Mouse (Mus musculus) heart, embryonic 12.5 days (tissue): Measurements from ENCODE around the gene Spsb1. TPM values are rescaled to one million over a fixed set of nuclear protein-coding genes. Genes with fewer than 3 reads are reported as not detected.

Experiments
- ATAC-seq: fragments of 200-750 bp; cut with Nextera tagmentation; 2 replicates; pipeline ENCODE4 v1.8.0; 2017; ENCODE audit warnings: moderate TSS enrichment, moderate library complexity; ENCODE audit not compliant: insufficient number of reproducible peaks, low FRiP score
- H3K27ac ChIP-seq: fragments of 300-500 bp; sonication (generic); 2 replicates; pipeline ENCODE4 v1.5.1; 2016; ENCODE audit warnings: mild to moderate bottlenecking, moderate library complexity; ENCODE audit not compliant: poor library complexity, severe bottlenecking
- H3K27me3 ChIP-seq: fragments of 300-500 bp; sonication (generic); replicated peaks from 2 replicates; pipeline ENCODE4 v1.6.1; 2016; ENCODE audit warnings: mild to moderate bottlenecking, moderate library complexity
- H3K36me3 ChIP-seq: fragments of 300-500 bp; sonication (generic); 2 replicates; pipeline ENCODE4 v1.6.1; 2016; ENCODE audit warnings: mild to moderate bottlenecking, moderate library complexity
- H3K4me1 ChIP-seq: fragments of 300-500 bp; sonication (generic); replicated peaks from 2 replicates; pipeline ENCODE4 v1.6.1; 2016; ENCODE audit warnings: mild to moderate bottlenecking
- H3K4me2 ChIP-seq: fragments of 300-500 bp; sonication (generic); 2 replicates; pipeline ENCODE4 v1.6.1; 2016; ENCODE audit warnings: mild to moderate bottlenecking, moderate library complexity
- H3K4me3 ChIP-seq: fragments of 300-500 bp; sonication (generic); 2 replicates; pipeline ENCODE4 v1.5.1; 2016; ENCODE audit warnings: mild to moderate bottlenecking
- H3K9ac ChIP-seq: fragments of 300-500 bp; sonication (generic); 2 replicates; pipeline ENCODE4 v1.6.1; 2016; ENCODE audit warnings: mild to moderate bottlenecking, moderate library complexity
- H3K9me3 ChIP-seq: fragments of 300-500 bp; sonication (generic); replicated peaks from 2 replicates; pipeline ENCODE4 v1.6.1; 2016; ENCODE audit warnings: mild to moderate bottlenecking, moderate library complexity
- WGBS: fragments of 180-500 bp; shearing (Covaris S2); methylation state at CpG from one replicate; pipeline ENCODE4 v1.1.7; 2016; 5-methylcytosine and 5-hydroxymethylcytosine counted together
- polyA plus RNA-seq: library from polyadenylated mRNA; unstranded; fragments of >200 nt; fragmentation: Nextera tagmentation; extraction: Ambion mirVana; gene quantifications from 2 replicates; pipeline ENCODE4 v1.2.1, GENCODE M21; 2016

Spsb1 gene
- polyA plus RNA-seq, 1 experiment from 2014 or later: 5.4 TPM

GRCm38 (mm10) chr4:149868725-149869124 lies 86.1 kb downstream of the Spsb1 start:
- WGBS: 67% methylated on average over 14 of the region's 14 CpGs
- Histone ChIP-seq H3K4me2 (no peak overlapping the region), H3K9ac (no peak overlapping the region), H3K4me3 (no peak overlapping the region), H3K36me3 (no peaks in the 10 kb centered on the region), H3K27ac (no peak overlapping the region), H3K4me1 (peaks cover 11% of the 10 kb centered on the region), H3K27me3 (no peaks in the 10 kb centered on the region), H3K9me3 (no peaks in the 10 kb centered on the region)
- no peak for ATAC-seq

- H3K4me1 ChIP-seq: peaks cover 11% of the 10 kb centered on the region
- H3K27ac ChIP-seq: no peak overlapping the region
- H3K27me3 ChIP-seq: no peaks in the 10 kb centered on the region
- H3K36me3 ChIP-seq: no peaks in the 10 kb centered on the region
- no peak overlapping the region for H3K4me2 ChIP-seq
- ATAC-seq: no peak
- H3K4me3 ChIP-seq: no peak overlapping the region
- 26% methylated on average over 9 of the region's 9 CpGs for WGBS
- no peaks in the 10 kb centered on the region for H3K9me3 ChIP-seq
- no peak overlapping the region for H3K9ac ChIP-seq
Measured at GRCm38 (mm10) chr4:149868009-149868408, 86.8 kb downstream of the Spsb1 start.

- no peak overlapping the region for H3K9ac ChIP-seq
- H3K9me3 ChIP-seq: no peaks in the 10 kb centered on the region
- H3K27ac ChIP-seq: no peak overlapping the region
- H3K36me3 ChIP-seq: no peaks in the 10 kb centered on the region
- H3K4me3 ChIP-seq: no peak overlapping the region
- H3K4me2 ChIP-seq: no peak overlapping the region
- H3K27me3 ChIP-seq: no peaks in the 10 kb centered on the region
- ATAC-seq: no peak
- peaks cover 11% of the 10 kb centered on the region for H3K4me1 ChIP-seq
- WGBS: 72% methylated on average over 4 of the region's 4 CpGs
Measured at GRCm38 (mm10) chr4:149867351-149867750, 87.5 kb downstream of the Spsb1 start.

GRCm38 (mm10) chr4:149864395-149864794 lies 90.4 kb downstream of the Spsb1 start:
- no peaks in the 10 kb centered on the region for H3K27me3 ChIP-seq
- no peaks in the 10 kb centered on the region for H3K9me3 ChIP-seq
- 63% methylated on average over 4 of the region's 4 CpGs for WGBS
- no peak overlapping the region for H3K27ac ChIP-seq
- no peak overlapping the region for H3K9ac ChIP-seq
- no peaks in the 10 kb centered on the region for H3K36me3 ChIP-seq
- H3K4me2 ChIP-seq: no peak overlapping the region
- H3K4me1 ChIP-seq: peaks cover 11% of the 10 kb centered on the region
- ATAC-seq: no peak
- no peak overlapping the region for H3K4me3 ChIP-seq

GRCm38 (mm10) chr4:149863522-149863921 lies 91.3 kb downstream of the Spsb1 start:
- H3K4me3 ChIP-seq: no peak overlapping the region
- H3K27me3 ChIP-seq: no peaks in the 10 kb centered on the region
- ATAC-seq: no peak
- 50% methylated on average over 9 of the region's 9 CpGs for WGBS
- H3K4me2 ChIP-seq: no peak overlapping the region
- no peak overlapping the region for H3K27ac ChIP-seq
- H3K36me3 ChIP-seq: no peaks in the 10 kb centered on the region
- H3K9ac ChIP-seq: no peak overlapping the region
- H3K4me1 ChIP-seq: peaks cover 11% of the 10 kb centered on the region
- H3K9me3 ChIP-seq: no peaks in the 10 kb centered on the region

- Histone ChIP-seq H3K4me3 (no peak overlapping the region), H3K36me3 (no peaks in the 10 kb centered on the region), H3K4me2 (no peak overlapping the region), H3K27ac (no peak overlapping the region), H3K27me3 (no peaks in the 10 kb centered on the region), H3K9me3 (no peaks in the 10 kb centered on the region), H3K4me1 (peaks cover 14% of the 10 kb centered on the region; the same call in 1 of the 2 replicates), H3K9ac (no peak overlapping the region)
- ATAC-seq: no peak
- WGBS: 59% methylated on average over 6 of the region's 6 CpGs
Measured at GRCm38 (mm10) chr4:149860393-149860792, 94.5 kb downstream of the Spsb1 start.

- ATAC-seq: no peak
- H3K36me3 ChIP-seq: no peaks in the 10 kb centered on the region
- no peak overlapping the region for H3K27ac ChIP-seq
- H3K4me3 ChIP-seq: no peak overlapping the region
- no peak overlapping the region for H3K4me2 ChIP-seq
- 58% methylated on average over 8 of the region's 8 CpGs for WGBS
- no peak overlapping the region for H3K9ac ChIP-seq
- H3K4me1 ChIP-seq: peaks cover 18% of the 10 kb centered on the region
- no peaks in the 10 kb centered on the region for H3K9me3 ChIP-seq
- H3K27me3 ChIP-seq: no peaks in the 10 kb centered on the region
Measured at GRCm38 (mm10) chr4:149858584-149858983, 96.3 kb downstream of the Spsb1 start.

- H3K4me1 ChIP-seq: peaks cover 18% of the 10 kb centered on the region
- ATAC-seq: no peak
- H3K27ac ChIP-seq: no peak overlapping the region
- 78% methylated on average over 6 of the region's 6 CpGs for WGBS
- no peak overlapping the region for H3K4me2 ChIP-seq
- no peak overlapping the region for H3K4me3 ChIP-seq
- H3K9ac ChIP-seq: no peak overlapping the region
- H3K36me3 ChIP-seq: no peaks in the 10 kb centered on the region
- H3K27me3 ChIP-seq: no peaks in the 10 kb centered on the region
- no peaks in the 10 kb centered on the region for H3K9me3 ChIP-seq
Measured at GRCm38 (mm10) chr4:149858097-149858496, 96.7 kb downstream of the Spsb1 start.

GRCm38 (mm10) chr4:149857688-149858087 lies 97.2 kb downstream of the Spsb1 start:
- WGBS: 68% methylated on average over 3 of the region's 3 CpGs
- Histone ChIP-seq H3K27ac (no peak overlapping the region), H3K4me2 (no peak overlapping the region)

GRCm38 (mm10) chr4:149855892-149856807 lies 98.7 kb downstream of the Spsb1 start:
- Histone ChIP-seq H3K9ac (no peak overlapping the region), H3K27me3 (no peaks in the 10 kb centered on the region), H3K4me1 (peaks cover 18% of the 10 kb centered on the region), H3K27ac (0 out of 2 replicates have a peak overlapping the region, but pooled peaks have one; percentile 11), H3K4me3 (no peak overlapping the region), H3K4me2 (no peak overlapping the region), H3K36me3 (no peaks in the 10 kb centered on the region), H3K9me3 (no peaks in the 10 kb centered on the region)
- 47% methylated on average over 19 of the region's 19 CpGs for WGBS
- ATAC-seq: no peak

More at GRCm38 (mm10) chr4:149857688-149858087, 97.2 kb downstream of the Spsb1 start:
- peaks cover 18% of the 10 kb centered on the region for H3K4me1 ChIP-seq
- ATAC-seq: no peak
- H3K36me3 ChIP-seq: no peaks in the 10 kb centered on the region
- no peak overlapping the region for H3K9ac ChIP-seq
- H3K27me3 ChIP-seq: no peaks in the 10 kb centered on the region
- no peaks in the 10 kb centered on the region for H3K9me3 ChIP-seq
- H3K4me3 ChIP-seq: no peak overlapping the region

- Histone ChIP-seq H3K27ac (no peak overlapping the region), H3K9ac (peak overlapping the region; percentile 14; the same call in 1 of the 2 replicates), H3K4me1 (peaks cover 23% of the 10 kb centered on the region), H3K9me3 (no peaks in the 10 kb centered on the region), H3K4me2 (peak overlapping the region; percentile 77), H3K36me3 (no peaks in the 10 kb centered on the region), H3K27me3 (no peaks in the 10 kb centered on the region), H3K4me3 (no peak overlapping the region)
- 30% methylated on average over 10 of the region's 10 CpGs for WGBS
- no peak for ATAC-seq
Measured at GRCm38 (mm10) chr4:149855180-149855891, 99.5 kb downstream of the Spsb1 start.
